Mouse (Mus musculus) forebrain, embryonic 10.5 days (tissue): ENCODE results near the gene Slc7a11. TPM values are rescaled to one million over a fixed set of nuclear protein-coding genes. Genes with fewer than 3 reads are reported as not detected.

Experiments used
- DNase-seq: peaks from one replicate; pipeline ENCODE4 v3.0.0-alpha.2; 2017; ENCODE audit warnings: low spot score; ENCODE audit errors: extremely low spot score
- H3K27ac ChIP-seq: fragments of 300-500 bp; sonication (generic); 2 replicates; pipeline ENCODE4 v1.5.1; 2016; ENCODE audit warnings: mild to moderate bottlenecking
- H3K27me3 ChIP-seq: fragments of 300-500 bp; sonication (generic); 2 replicates; pipeline ENCODE4 v1.6.1; 2016; ENCODE audit warnings: mild to moderate bottlenecking; ENCODE audit not compliant: poor library complexity, severe bottlenecking
- H3K36me3 ChIP-seq: fragments of 300-500 bp; sonication (generic); replicated peaks from 2 replicates; pipeline ENCODE4 v1.6.1; 2016; ENCODE audit warnings: mild to moderate bottlenecking, moderate library complexity
- H3K4me1 ChIP-seq: fragments of 300-500 bp; sonication (generic); 2 replicates; pipeline ENCODE4 v1.6.1; 2016
- H3K4me3 ChIP-seq: fragments of 300-500 bp; sonication (generic); 2 replicates; pipeline ENCODE4 v1.5.1; 2016; ENCODE audit warnings: mild to moderate bottlenecking, moderate library complexity
- H3K9me3 ChIP-seq: fragments of 300-500 bp; sonication (generic); 2 replicates; pipeline ENCODE4 v1.6.1; 2016; ENCODE audit warnings: mild to moderate bottlenecking, moderate library complexity
- WGBS: fragments of 180-500 bp; shearing (Covaris S2); methylation state at CpG from one replicate; pipeline ENCODE4 v1.1.7; 2016; 5-methylcytosine and 5-hydroxymethylcytosine counted together
- polyA plus RNA-seq: library from polyadenylated mRNA; unstranded; fragments of >200 nt; fragmentation: Nextera tagmentation; extraction: Ambion mirVana; gene quantifications from 2 replicates; pipeline ENCODE4 v1.2.1, GENCODE M21; 2016

Gene Slc7a11
- polyA plus RNA-seq, 1 experiment from 2014 or later, result 1.3 TPM

GRCm38 (mm10) chr3:50324524-50324923 is 118.9 kb downstream of the Slc7a11 start:
- 81% methylated on average over 8 of the region's 8 CpGs for WGBS
- Histone ChIP-seq H3K4me1 (no peaks in the 10 kb centered on the region), H3K36me3 (no peaks in the 10 kb centered on the region), H3K4me3 (no peak overlapping the region), H3K27ac (no peak overlapping the region), H3K27me3 (no peaks in the 10 kb centered on the region), H3K9me3 (no peaks in the 10 kb centered on the region)
- DNase-seq, result no peak

- 94% methylated on average over 7 of the region's 7 CpGs for WGBS
- Histone ChIP-seq H3K36me3 (no peaks in the 10 kb centered on the region), H3K9me3 (no peaks in the 10 kb centered on the region), H3K4me3 (no peak overlapping the region), H3K4me1 (no peaks in the 10 kb centered on the region), H3K27me3 (no peaks in the 10 kb centered on the region), H3K27ac (no peak overlapping the region)
- no peak for DNase-seq
Observed at GRCm38 (mm10) chr3:50323881-50324280, 119.5 kb downstream of the Slc7a11 start.

- 92% methylated on average over 2 of the region's 2 CpGs for WGBS
- H3K27ac ChIP-seq, result no peak overlapping the region
Observed at GRCm38 (mm10) chr3:50320862-50321261, 122.6 kb downstream of the Slc7a11 start.

GRCm38 (mm10) chr3:50318074-50318473 is 125.3 kb downstream of the Slc7a11 start:
- Histone ChIP-seq H3K27ac (no peak overlapping the region), H3K4me3 (no peak overlapping the region), H3K4me1 (no peaks in the 10 kb centered on the region), H3K36me3 (no peaks in the 10 kb centered on the region), H3K27me3 (no peaks in the 10 kb centered on the region), H3K9me3 (no peaks in the 10 kb centered on the region)
- 58% methylated on average over 3 of the region's 3 CpGs for WGBS
- DNase-seq, result no peak

More at GRCm38 (mm10) chr3:50320862-50321261, 122.6 kb downstream of the Slc7a11 start:
- Histone ChIP-seq H3K9me3 (no peaks in the 10 kb centered on the region), H3K36me3 (no peaks in the 10 kb centered on the region), H3K4me1 (no peaks in the 10 kb centered on the region), H3K4me3 (no peak overlapping the region), H3K27me3 (no peaks in the 10 kb centered on the region)
- no peak for DNase-seq

GRCm38 (mm10) chr3:50313816-50314215 is 129.6 kb downstream of the Slc7a11 start:
- Histone ChIP-seq H3K9me3 (no peaks in the 10 kb centered on the region), H3K36me3 (no peaks in the 10 kb centered on the region), H3K27me3 (no peaks in the 10 kb centered on the region), H3K4me1 (no peaks in the 10 kb centered on the region), H3K4me3 (no peak overlapping the region), H3K27ac (no peak overlapping the region)
- WGBS, result 83% methylated on average over 3 of the region's 3 CpGs
- no peak for DNase-seq

GRCm38 (mm10) chr3:50307339-50308327 is 135.8 kb downstream of the Slc7a11 start:
- 84% methylated on average over 14 of the region's 14 CpGs for whole genome bisulfite sequencing
- H3K4me1 ChIP-seq, result no peaks in the 10 kb centered on the region; the same call in 1 of the 2 replicates
- H3K9me3 ChIP-seq, result no peaks in the 10 kb centered on the region
- no peaks in the 10 kb centered on the region for H3K27me3 ChIP-seq
- no peak overlapping the region for H3K27ac ChIP-seq
- no peak for DNase-seq
- no peak overlapping the region for H3K4me3 ChIP-seq
- H3K36me3 ChIP-seq, result no peaks in the 10 kb centered on the region

GRCm38 (mm10) chr3:50306334-50306733 is 137.1 kb downstream of the Slc7a11 start:
- Histone ChIP-seq H3K27me3 (no peaks in the 10 kb centered on the region), H3K4me1 (no peaks in the 10 kb centered on the region; the same call in 1 of the 2 replicates), H3K36me3 (no peaks in the 10 kb centered on the region), H3K4me3 (no peak overlapping the region), H3K27ac (no peak overlapping the region), H3K9me3 (no peaks in the 10 kb centered on the region)
- 88% methylated on average over 8 of the region's 8 CpGs for WGBS
- DNase-seq, result no peak

- peak; percentile 34 for DNase-seq
- H3K4me1 ChIP-seq, result peaks cover 10% of the 10 kb centered on the region
- H3K27ac ChIP-seq, result no peak overlapping the region
- no peak overlapping the region for H3K4me3 ChIP-seq
- no peaks in the 10 kb centered on the region for H3K36me3 ChIP-seq
- 46% methylated on average over 4 of the region's 4 CpGs for WGBS
- H3K9me3 ChIP-seq, result no peaks in the 10 kb centered on the region
- no peaks in the 10 kb centered on the region for H3K27me3 ChIP-seq
Observed at GRCm38 (mm10) chr3:50304137-50304536, 139.3 kb downstream of the Slc7a11 start.

GRCm38 (mm10) chr3:50302648-50303047 is 140.8 kb downstream of the Slc7a11 start:
- H3K9me3 ChIP-seq, result no peaks in the 10 kb centered on the region
- no peak overlapping the region for H3K4me3 ChIP-seq
- DNase-seq, result no peak

GRCm38 (mm10) chr3:50300952-50301303 is 142.5 kb downstream of the Slc7a11 start:
- no peaks in the 10 kb centered on the region for H3K36me3 ChIP-seq
- no peak overlapping the region for H3K27ac ChIP-seq

More at GRCm38 (mm10) chr3:50302648-50303047, 140.8 kb downstream of the Slc7a11 start:
- Histone ChIP-seq H3K4me1 (peaks cover 21% of the 10 kb centered on the region), H3K36me3 (no peaks in the 10 kb centered on the region), H3K27me3 (no peaks in the 10 kb centered on the region), H3K27ac (no peak overlapping the region)
- 81% methylated on average over 6 of the region's 6 CpGs for WGBS

GRCm38 (mm10) chr3:50300002-50300951 is 143.1 kb downstream of the Slc7a11 start:
- DNase-seq, result no peak
- Histone ChIP-seq H3K4me3 (no peak overlapping the region), H3K27ac (no peak overlapping the region), H3K36me3 (no peaks in the 10 kb centered on the region), H3K9me3 (no peaks in the 10 kb centered on the region), H3K27me3 (no peaks in the 10 kb centered on the region), H3K4me1 (peaks cover 21% of the 10 kb centered on the region)
- WGBS, result 83% methylated on average over 17 of the region's 17 CpGs

More at GRCm38 (mm10) chr3:50300952-50301303, 142.5 kb downstream of the Slc7a11 start:
- no peaks in the 10 kb centered on the region for H3K27me3 ChIP-seq
- DNase-seq, result peak; percentile 41
- no peaks in the 10 kb centered on the region for H3K9me3 ChIP-seq
- 6% methylated on average over 4 of the region's 4 CpGs for WGBS
- peaks cover 21% of the 10 kb centered on the region for H3K4me1 ChIP-seq
- no peak overlapping the region for H3K4me3 ChIP-seq

GRCm38 (mm10) chr3:50298366-50298991 is 144.9 kb downstream of the Slc7a11 start:
- H3K27me3 ChIP-seq, result no peaks in the 10 kb centered on the region
- no peak for DNase-seq

More at GRCm38 (mm10) chr3:50298366-50298991, 144.9 kb downstream of the Slc7a11 start:
- Histone ChIP-seq H3K36me3 (no peaks in the 10 kb centered on the region), H3K9me3 (no peaks in the 10 kb centered on the region), H3K4me1 (peaks cover 21% of the 10 kb centered on the region), H3K4me3 (no peak overlapping the region), H3K27ac (no peak overlapping the region)
- WGBS, result 63% methylated on average over 7 of the region's 7 CpGs
